Mouse (Mus musculus) kidney, embryonic 15.5 days (tissue): ENCODE data around the gene Cap2. TPM values are rescaled to one million over a fixed set of nuclear protein-coding genes. Genes with fewer than 3 reads are reported as not detected.

ENCODE experiments used
- ATAC-seq: fragments of 200-750 bp; cut with Nextera tagmentation; replicated peaks from 2 replicates; pipeline ENCODE4 v1.8.0; 2017; ENCODE audit warnings: moderate TSS enrichment; ENCODE audit not compliant: low FRiP score
- H3K27ac ChIP-seq: fragments of 300-500 bp; sonication (generic); 2 replicates; pipeline ENCODE4 v1.5.1; 2015; ENCODE audit warnings: mild to moderate bottlenecking, inconsistent platforms
- H3K27me3 ChIP-seq: fragments of 300-500 bp; sonication (generic); 2 replicates; pipeline ENCODE4 v1.6.1; 2015; ENCODE audit warnings: inconsistent platforms
- H3K36me3 ChIP-seq: fragments of 300-500 bp; sonication (generic); 2 replicates; pipeline ENCODE4 v1.6.1; 2015; ENCODE audit warnings: inconsistent platforms
- H3K4me1 ChIP-seq: fragments of 300-500 bp; sonication (generic); 2 replicates; pipeline ENCODE4 v1.6.1; 2015; ENCODE audit warnings: inconsistent platforms
- H3K4me2 ChIP-seq: fragments of 300-500 bp; sonication (generic); 2 replicates; pipeline ENCODE4 v1.6.1; 2015; ENCODE audit warnings: moderate library complexity, mild to moderate bottlenecking, inconsistent platforms
- H3K4me3 ChIP-seq: fragments of 300-500 bp; sonication (generic); replicated peaks from 2 replicates; pipeline ENCODE4 v1.5.1; 2015; ENCODE audit warnings: mild to moderate bottlenecking, inconsistent platforms
- H3K9ac ChIP-seq: fragments of 300-500 bp; sonication (generic); 2 replicates; pipeline ENCODE4 v1.6.1; 2015; ENCODE audit warnings: mild to moderate bottlenecking, inconsistent platforms
- H3K9me3 ChIP-seq: fragments of 300-500 bp; sonication (generic); replicated peaks from 2 replicates; pipeline ENCODE4 v1.6.1; 2016; ENCODE audit warnings: inconsistent platforms
- WGBS: fragments of 180-500 bp; shearing (Covaris S2); methylation state at CpG from one replicate; pipeline ENCODE4 v1.1.7; 2015; ENCODE audit warnings: mixed read lengths; 5-methylcytosine and 5-hydroxymethylcytosine counted together
- polyA plus RNA-seq: library from polyadenylated mRNA; unstranded; fragments of >200 nt; fragmentation: Nextera tagmentation; extraction: Ambion mirVana; gene quantifications from 2 replicates; pipeline ENCODE4 v1.2.1, GENCODE M21; 2015

Gene Cap2
- polyA plus RNA-seq, 1 experiment from 2014 or later: 10.0 TPM

DNA sequence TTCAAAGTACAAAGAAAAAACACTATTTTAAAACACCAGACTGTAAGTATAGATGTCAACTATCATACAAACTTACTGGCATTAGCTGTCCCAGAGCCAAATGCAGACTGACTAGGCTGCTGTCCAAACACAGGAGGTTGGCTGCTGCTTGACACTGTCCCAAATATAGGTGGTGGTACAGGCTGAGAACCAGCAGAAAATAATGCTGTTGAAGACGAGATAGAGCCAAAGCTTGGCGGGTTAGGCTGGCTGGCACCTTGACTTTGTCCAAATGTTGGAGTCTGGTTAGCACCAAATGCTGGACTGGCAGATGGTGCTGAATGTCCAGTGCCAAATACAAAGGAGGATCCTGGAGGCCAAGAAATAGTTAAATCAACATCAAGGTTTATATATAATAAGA is 181.3 kb downstream of the Cap2 start:
- Histone ChIP-seq H3K4me1 (no peaks in the 10 kb centered on the region), H3K27ac (no peak overlapping the region), H3K27me3 (no peaks in the 10 kb centered on the region), H3K4me3 (no peak overlapping the region), H3K9me3 (no peaks in the 10 kb centered on the region), H3K4me2 (no peak overlapping the region), H3K36me3 (peaks cover 85% of the 10 kb centered on the region), H3K9ac (no peak overlapping the region)
- 87% methylated on average over 2 of the region's 2 CpGs for WGBS
- ATAC-seq: no peak

DNA sequence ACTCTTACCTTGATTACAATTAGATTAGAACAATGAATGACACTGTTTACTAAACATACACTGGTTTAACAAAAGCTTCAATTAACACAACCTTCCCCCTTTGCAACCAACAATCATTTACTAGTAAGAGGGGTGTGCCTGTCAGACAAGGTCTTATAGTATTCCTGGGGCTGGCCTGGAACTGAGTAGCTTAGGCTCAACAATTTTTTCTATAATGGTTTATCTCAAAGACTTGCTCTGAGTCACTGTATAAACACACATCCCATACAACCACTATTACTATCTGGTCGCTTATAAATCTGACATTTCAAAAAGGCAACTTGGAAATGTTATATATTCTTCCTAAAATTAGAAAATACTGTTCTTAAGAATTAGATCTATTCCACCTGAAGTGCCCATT is 181.7 kb downstream of the Cap2 start:
- 88% methylated on average over 1 of the region's 1 CpGs for WGBS
- ATAC-seq: no peak
- Histone ChIP-seq H3K4me3 (no peak overlapping the region), H3K4me2 (no peak overlapping the region), H3K4me1 (no peaks in the 10 kb centered on the region), H3K27me3 (no peaks in the 10 kb centered on the region), H3K36me3 (peaks cover 84% of the 10 kb centered on the region), H3K9me3 (no peaks in the 10 kb centered on the region), H3K27ac (no peak overlapping the region), H3K9ac (no peak overlapping the region)

DNA sequence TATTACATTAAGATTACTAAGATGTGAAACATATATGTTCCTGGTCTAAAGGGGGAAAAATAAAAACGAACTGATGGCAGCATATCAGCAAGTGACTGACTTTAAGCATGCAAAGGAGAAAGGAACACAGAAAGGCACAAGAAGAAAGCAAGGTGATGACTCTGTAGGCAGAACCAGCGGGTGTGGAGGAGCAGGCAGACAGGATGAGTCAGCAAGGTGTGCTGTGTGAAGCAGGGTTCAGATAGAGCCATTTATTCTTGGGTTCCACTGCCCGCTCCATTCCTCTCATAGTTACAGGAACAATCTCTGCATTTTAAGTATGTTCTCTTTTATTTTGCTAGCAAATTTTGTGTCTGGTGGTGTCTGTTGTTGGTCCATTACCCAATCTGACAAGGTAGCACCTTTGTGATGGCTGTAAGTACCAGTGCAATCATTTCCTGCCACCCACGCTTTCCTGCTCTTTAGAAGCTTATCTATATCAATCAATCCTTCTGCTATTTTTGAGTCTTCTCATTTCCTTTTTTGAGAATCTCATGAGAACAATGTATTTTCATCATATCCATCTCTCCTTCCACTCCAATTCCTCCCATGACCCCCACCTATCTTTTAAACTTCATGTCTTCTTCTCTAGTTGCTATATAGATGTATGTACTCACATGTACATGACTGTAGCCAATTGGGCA is 189.1 kb downstream of the Cap2 start:
- no peak for ATAC-seq
- Histone ChIP-seq H3K27me3 (no peaks in the 10 kb centered on the region), H3K9ac (no peak overlapping the region), H3K36me3 (peaks cover 79% of the 10 kb centered on the region), H3K27ac (no peak overlapping the region), H3K4me3 (no peak overlapping the region), H3K4me2 (no peak overlapping the region), H3K4me1 (no peaks in the 10 kb centered on the region), H3K9me3 (no peaks in the 10 kb centered on the region)
- 85% methylated on average over 4 of the region's 4 CpGs for WGBS

DNA sequence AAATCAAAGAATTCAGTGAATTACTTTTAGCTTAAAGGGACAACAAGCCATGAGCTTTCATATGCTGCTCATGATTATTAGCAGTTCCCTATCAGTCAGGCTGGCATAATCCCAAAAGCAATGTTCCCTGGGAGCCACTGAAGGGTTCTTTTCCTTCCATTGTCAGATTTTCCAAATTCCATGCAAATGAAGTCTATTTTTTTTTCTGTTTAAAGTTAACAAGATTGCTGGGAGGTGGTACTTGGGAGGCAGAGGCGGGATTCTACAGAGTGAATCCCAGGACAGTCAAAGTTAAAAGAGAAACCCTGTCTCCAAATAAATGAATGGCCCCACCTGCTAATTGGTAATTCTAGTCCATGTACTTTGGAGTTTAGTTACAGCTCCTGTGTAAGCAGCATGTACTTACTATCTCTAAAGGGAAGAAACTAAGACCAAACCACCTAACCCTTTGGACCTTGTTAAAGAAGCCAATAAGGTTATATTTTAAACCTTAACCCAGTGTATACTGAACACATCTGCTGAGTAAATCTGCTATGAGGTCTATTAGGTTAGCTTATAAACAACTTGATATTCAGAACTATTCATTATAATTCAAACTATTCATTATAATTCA is 193.8 kb downstream of the Cap2 start:
- Histone ChIP-seq H3K36me3 (peaks cover 60% of the 10 kb centered on the region), H3K27ac (no peak overlapping the region), H3K27me3 (no peaks in the 10 kb centered on the region), H3K4me3 (no peak overlapping the region), H3K4me1 (no peaks in the 10 kb centered on the region), H3K9ac (no peak overlapping the region), H3K4me2 (no peak overlapping the region), H3K9me3 (no peaks in the 10 kb centered on the region)
- ATAC-seq: no peak
- WGBS: 90% methylated on average over 1 of the region's 1 CpGs

DNA sequence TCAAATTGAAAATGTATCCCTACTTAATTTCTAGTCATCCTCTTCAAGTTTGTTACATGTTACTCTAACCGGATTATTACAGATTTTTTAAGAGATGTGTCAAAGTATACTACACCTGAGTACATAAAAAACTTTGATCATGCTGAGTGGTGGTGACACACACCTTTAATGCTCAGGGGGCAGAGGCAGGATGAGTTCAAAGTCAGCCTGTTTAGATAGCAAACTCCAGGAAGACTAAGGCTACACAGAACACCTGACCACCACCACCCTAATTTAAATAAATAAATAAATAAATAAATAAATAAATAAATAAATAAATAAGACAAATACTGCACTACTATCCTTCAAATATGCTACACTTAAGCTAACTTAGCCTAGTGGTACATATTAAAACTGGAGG is 194.3 kb downstream of the Cap2 start:
- H3K4me1 ChIP-seq: no peaks in the 10 kb centered on the region
- no peak overlapping the region for H3K27ac ChIP-seq
- 90% methylated on average over 1 of the region's 1 CpGs for WGBS
- no peaks in the 10 kb centered on the region for H3K27me3 ChIP-seq
- H3K4me3 ChIP-seq: no peak overlapping the region
- H3K36me3 ChIP-seq: peaks cover 55% of the 10 kb centered on the region
- no peak overlapping the region for H3K9ac ChIP-seq
- H3K4me2 ChIP-seq: no peak overlapping the region
- no peak for ATAC-seq
- no peaks in the 10 kb centered on the region for H3K9me3 ChIP-seq

DNA sequence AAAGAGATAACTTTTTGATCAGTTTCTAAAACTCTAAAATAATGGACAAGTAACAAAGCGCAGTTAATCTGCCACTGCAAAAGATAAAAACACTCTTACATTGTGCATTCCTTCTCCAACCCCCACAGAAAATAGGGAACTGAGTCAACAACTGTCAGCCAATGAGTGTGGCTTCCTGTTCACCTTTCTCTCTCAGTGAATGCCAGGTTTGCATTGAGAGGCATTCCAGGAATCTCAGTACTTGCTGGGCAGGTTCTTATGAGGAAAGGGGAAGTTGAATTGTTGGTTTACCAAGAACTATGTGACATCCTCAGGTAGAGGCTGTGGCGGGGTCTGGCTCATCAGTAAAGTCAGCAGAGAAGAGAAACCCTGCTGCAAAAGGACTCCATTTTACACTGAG is 195.1 kb downstream of the Cap2 start:
- Histone ChIP-seq H3K27ac (no peak overlapping the region), H3K4me2 (no peak overlapping the region), H3K9ac (no peak overlapping the region), H3K4me3 (no peak overlapping the region), H3K9me3 (no peaks in the 10 kb centered on the region), H3K36me3 (peaks cover 57% of the 10 kb centered on the region), H3K4me1 (no peaks in the 10 kb centered on the region), H3K27me3 (no peaks in the 10 kb centered on the region)
- no peak for ATAC-seq
- 86% methylated on average over 2 of the region's 2 CpGs for WGBS

DNA sequence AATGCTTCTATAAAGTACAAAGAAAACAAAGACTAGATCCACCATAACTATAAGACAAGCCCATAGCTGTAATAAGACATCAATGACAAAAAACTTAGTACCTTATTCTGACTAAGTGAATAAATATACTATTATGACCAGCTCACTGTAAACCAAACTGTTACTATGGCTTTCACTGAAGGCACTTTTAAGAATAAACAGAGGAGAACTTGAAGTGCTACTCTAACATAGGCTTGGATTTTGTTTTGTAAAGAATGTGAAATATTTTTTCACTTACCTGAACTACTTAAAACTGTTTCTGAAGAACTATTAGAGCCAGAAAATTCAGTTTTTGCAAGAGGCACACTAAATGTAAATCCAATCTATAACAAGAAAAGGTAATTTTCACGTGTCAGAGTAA is 197.7 kb downstream of the Cap2 start:
- H3K36me3 ChIP-seq: peaks cover 65% of the 10 kb centered on the region
- WGBS: 90% methylated on average over 1 of the region's 1 CpGs
- H3K4me3 ChIP-seq: no peak overlapping the region
- H3K27me3 ChIP-seq: no peaks in the 10 kb centered on the region
- no peak overlapping the region for H3K9ac ChIP-seq
- no peaks in the 10 kb centered on the region for H3K4me1 ChIP-seq
- no peak for ATAC-seq
- H3K27ac ChIP-seq: no peak overlapping the region
- no peaks in the 10 kb centered on the region for H3K9me3 ChIP-seq
- no peak overlapping the region for H3K4me2 ChIP-seq

Other genes with a start within 250 kb of the Cap2 start
- 0.18 and 0.19 TPM in 2 replicates for gene Stmnd1, start 228.1 kb upstream of the Cap2 start, polyA plus RNA-seq
- 1.3 and 1.5 TPM in 2 replicates for gene Rbm24, start 83.4 kb upstream of the Cap2 start, polyA plus RNA-seq
- gene Fam8a1, start 167.7 kb downstream of the Cap2 start, polyA plus RNA-seq: 10.6 and 12.2 TPM in 2 replicates
- gene Nup153, start 226.1 kb downstream of the Cap2 start, polyA plus RNA-seq: 24.9 and 27.8 TPM in 2 replicates